Mouse (Mus musculus) stomach, embryonic 14.5 days (tissue): ENCODE measurements at regions not wholly inside any gene's neighbourhood (a gene's known extent, or its start where the extent isn't known, plus 50 kb on each side); places are given as distances from the start of the nearest gene placed in this dataset.
"Not testable (repeated sequence)": the region's sequence is repeated elsewhere in the genome, so short reads cannot be mapped to it uniquely, and the experiment has no call there.

ENCODE experiments used
- ATAC-seq: fragments of 200-750 bp; cut with Nextera tagmentation; 2 replicates; pipeline ENCODE4 v1.8.0; 2017; ENCODE audit warnings: low read depth, moderate TSS enrichment; ENCODE audit not compliant: insufficient number of reproducible peaks, insufficient read depth, low FRiP score
- H3K27ac ChIP-seq: fragments of 300-500 bp; sonication (generic); 2 replicates; pipeline ENCODE4 v1.5.1; 2014; ENCODE audit warnings: mild to moderate bottlenecking, low read length, moderate library complexity, mixed read lengths
- H3K27me3 ChIP-seq: fragments of 300-500 bp; sonication (generic); 2 replicates; pipeline ENCODE4 v1.6.1; 2014; ENCODE audit warnings: low read length, control low read depth, mixed read lengths; ENCODE audit not compliant: control insufficient read depth, insufficient read depth
- H3K36me3 ChIP-seq: fragments of 300-500 bp; sonication (generic); 2 replicates; pipeline ENCODE4 v1.6.1; 2014; ENCODE audit warnings: mild to moderate bottlenecking, control low read depth, low read length, moderate library complexity, mixed read lengths; ENCODE audit not compliant: control insufficient read depth, insufficient read depth
- H3K4me1 ChIP-seq: fragments of 300-500 bp; sonication (generic); 2 replicates; pipeline ENCODE4 v1.6.1; 2014; ENCODE audit warnings: low read length, control low read depth, mixed read lengths; ENCODE audit not compliant: control insufficient read depth, insufficient read depth
- H3K4me2 ChIP-seq: fragments of 300-500 bp; sonication (generic); replicated peaks from 2 replicates; pipeline ENCODE4 v1.6.1; 2014; ENCODE audit warnings: low read depth, low read length, control low read depth
- H3K4me3 ChIP-seq: fragments of 300-500 bp; sonication (generic); 2 replicates; pipeline ENCODE4 v1.5.1; 2014; ENCODE audit warnings: low read depth, low read length, control low read depth
- H3K9ac ChIP-seq: fragments of 300-500 bp; sonication (generic); replicated peaks from 2 replicates; pipeline ENCODE4 v1.6.1; 2014; ENCODE audit warnings: low read depth, mild to moderate bottlenecking, control low read depth, low read length, moderate library complexity, mixed read lengths
- H3K9me3 ChIP-seq: fragments of 300-500 bp; sonication (generic); 2 replicates; pipeline ENCODE4 v1.6.1; 2016; ENCODE audit warnings: low read depth, low read length, control low read depth; ENCODE audit not compliant: control insufficient read depth
- WGBS: fragments of 180-500 bp; shearing (Covaris S2); extraction: QIAGEN DNeasy Blood & Tissue Kit; methylation state at CpG from one replicate; pipeline ENCODE4 v1.1.7; 2014; 5-methylcytosine and 5-hydroxymethylcytosine counted together

GRCm38 (mm10) chr9:9311627-9312265, 72.8 kb upstream of the Arhgap42 start:
- Histone ChIP-seq H3K4me2 (no peak overlapping the region), H3K27ac (no peak overlapping the region), H3K27me3 (no peaks in the 10 kb centered on the region), H3K9me3 (no peaks in the 10 kb centered on the region), H3K9ac (no peak overlapping the region), H3K4me3 (no peak overlapping the region), H3K36me3 (no peaks in the 10 kb centered on the region), H3K4me1 (no peaks in the 10 kb centered on the region)
- 90% methylated on average over 1 of the region's 2 CpGs for WGBS
- peak; percentile 42; the same call in 1 of the 2 replicates for ATAC-seq

GRCm38 (mm10) chr9:9311040-9311583, 72.2 kb upstream of the Arhgap42 start:
- H3K36me3 ChIP-seq, H3K27ac ChIP-seq, H3K9ac ChIP-seq, ATAC-seq, H3K27me3 ChIP-seq, H3K4me1 ChIP-seq, H3K9me3 ChIP-seq, H3K4me3 ChIP-seq, H3K4me2 ChIP-seq: not testable (repeated sequence)
- 68% methylated on average over 6 of the region's 6 CpGs for WGBS

- peak; percentile 65; the same call in 1 of the 2 replicates for ATAC-seq
- H3K27me3 ChIP-seq = no peaks in the 10 kb centered on the region
- H3K4me1 ChIP-seq = no peaks in the 10 kb centered on the region
- WGBS = 13% methylated on average over 3 of the region's 3 CpGs
- no peak overlapping the region for H3K27ac ChIP-seq
- H3K4me2 ChIP-seq = no peak overlapping the region
- no peak overlapping the region for H3K4me3 ChIP-seq
- H3K9ac ChIP-seq = no peak overlapping the region
- H3K36me3 ChIP-seq = no peaks in the 10 kb centered on the region
- no peaks in the 10 kb centered on the region for H3K9me3 ChIP-seq
These were observed 51.9 kb upstream of the Arhgap42 start for GRCm38 (mm10) chr9:9290767-9291166.

- no peaks in the 10 kb centered on the region for H3K36me3 ChIP-seq
- no peaks in the 10 kb centered on the region for H3K4me1 ChIP-seq
- 76% methylated on average over 6 of the region's 6 CpGs for WGBS
- no peak overlapping the region for H3K9ac ChIP-seq
- no peak overlapping the region for H3K4me2 ChIP-seq
- ATAC-seq = no peak
- H3K27ac ChIP-seq = no peak overlapping the region
- H3K27me3 ChIP-seq = no peaks in the 10 kb centered on the region
- no peaks in the 10 kb centered on the region for H3K9me3 ChIP-seq
- H3K4me3 ChIP-seq = no peak overlapping the region
These were observed 50.7 kb upstream of the Arhgap42 start for GRCm38 (mm10) chr9:9289570-9289969.
